Mouse (Mus musculus): Measurements from ENCODE around the gene Rps10.

Gene Rps10

GRCm38 (mm10) chr17:27636132-27637020 lies at the start of gene Rps10:
Gene Rps10 (minus strand): TSS chr17:27636669.
- no peak for DNase-seq

GRCm38 (mm10) chr17:27685550-27685913 lies 49.1 kb upstream of the Rps10 start:
- no peak for DNase-seq

- peak; percentile 41 to 68 for DNase-seq
These were observed 48.5 kb upstream of the Rps10 start for GRCm38 (mm10) chr17:27684886-27685549.

GRCm38 (mm10) chr17:27678924-27679813 lies 42.7 kb upstream of the Rps10 start:
- DNase-seq, result peak; percentile 17 to 61

GRCm38 (mm10) chr17:27677756-27678155 lies 41.3 kb upstream of the Rps10 start:
- no peak for DNase-seq

- DNase-seq, result no peak
These were observed 39.8 kb upstream of the Rps10 start for GRCm38 (mm10) chr17:27676270-27676669.

- DNase-seq, result peak in 1 of 2 experiments; percentile 13
These were observed 39.0 kb upstream of the Rps10 start for GRCm38 (mm10) chr17:27675453-27675852.

GRCm38 (mm10) chr17:27673945-27674344 lies 37.5 kb upstream of the Rps10 start:
- no peak for DNase-seq

- no peak for DNase-seq
These were observed 35.3 kb upstream of the Rps10 start for GRCm38 (mm10) chr17:27671720-27672119.

GRCm38 (mm10) chr17:27658767-27659166 lies 22.3 kb upstream of the Rps10 start:
- DNase-seq, result no peak

- DNase-seq, result no peak
These were observed 20.7 kb upstream of the Rps10 start for GRCm38 (mm10) chr17:27657123-27657522.

GRCm38 (mm10) chr17:27656414-27656813 lies 19.9 kb upstream of the Rps10 start:
- DNase-seq, result no peak

- DNase-seq, result no peak
These were observed 19.5 kb upstream of the Rps10 start for GRCm38 (mm10) chr17:27656011-27656399.

GRCm38 (mm10) chr17:27655089-27656010 lies 18.9 kb upstream of the Rps10 start, which contains the start of gene Pacsin1:
Gene Pacsin1 (plus strand): TSS chr17:27655509.
- peak; percentile 29 to 62 for DNase-seq

GRCm38 (mm10) chr17:27653253-27653959 lies 16.9 kb upstream of the Rps10 start:
- DNase-seq, result no peak

GRCm38 (mm10) chr17:27652046-27652790 lies 15.7 kb upstream of the Rps10 start:
- no peak for DNase-seq

GRCm38 (mm10) chr17:27650586-27650985 lies 14.1 kb upstream of the Rps10 start:
- peak; percentile 76 to 88 for DNase-seq

GRCm38 (mm10) chr17:27650160-27650559 lies 13.7 kb upstream of the Rps10 start:
- peak; percentile 83 for DNase-seq

GRCm38 (mm10) chr17:27645807-27646206 lies 9.3 kb upstream of the Rps10 start:
- DNase-seq, result peak; percentile 16 to 48

GRCm38 (mm10) chr17:27644572-27644971 lies 8.1 kb upstream of the Rps10 start:
- DNase-seq, result no peak

Measured in kidney, postnatal 25 days (tissue).